Mouse (Mus musculus) stomach, embryonic 15.5 days (tissue): ENCODE measurements around the gene Ugdh. TPM values are rescaled to one million over a fixed set of nuclear protein-coding genes. Genes with fewer than 3 reads are reported as not detected.
"Not testable (repeated sequence)": the region's sequence is repeated elsewhere in the genome, so short reads cannot be mapped to it uniquely, and the experiment has no call there.

Source experiments
- ATAC-seq: fragments of 200-750 bp; cut with Nextera tagmentation; 2 replicates; pipeline ENCODE4 v1.8.0; 2017; ENCODE audit warnings: low read depth, moderate number of reproducible peaks, moderate TSS enrichment; ENCODE audit not compliant: insufficient read depth, low FRiP score
- H3K27ac ChIP-seq: fragments of 300-500 bp; sonication (generic); 2 replicates; pipeline ENCODE4 v1.5.1; 2015; ENCODE audit warnings: mild to moderate bottlenecking, inconsistent platforms
- H3K27me3 ChIP-seq: fragments of 300-500 bp; sonication (generic); replicated peaks from 2 replicates; pipeline ENCODE4 v1.6.1; 2015; ENCODE audit warnings: inconsistent platforms
- H3K36me3 ChIP-seq: fragments of 300-500 bp; sonication (generic); 2 replicates; pipeline ENCODE4 v1.6.1; 2015; ENCODE audit warnings: inconsistent platforms
- H3K4me1 ChIP-seq: fragments of 300-500 bp; sonication (generic); 2 replicates; pipeline ENCODE4 v1.6.1; 2015; ENCODE audit warnings: inconsistent platforms
- H3K4me2 ChIP-seq: fragments of 300-500 bp; sonication (generic); 2 replicates; pipeline ENCODE4 v1.6.1; 2015; ENCODE audit warnings: mild to moderate bottlenecking, inconsistent platforms
- H3K4me3 ChIP-seq: fragments of 300-500 bp; sonication (generic); replicated peaks from 2 replicates; pipeline ENCODE4 v1.5.1; 2015; ENCODE audit warnings: inconsistent platforms
- H3K9ac ChIP-seq: fragments of 300-500 bp; sonication (generic); 2 replicates; pipeline ENCODE4 v1.6.1; 2015; ENCODE audit warnings: inconsistent platforms
- H3K9me3 ChIP-seq: fragments of 300-500 bp; sonication (generic); 2 replicates; pipeline ENCODE4 v1.6.1; 2016; ENCODE audit warnings: inconsistent platforms
- whole genome bisulfite sequencing: fragments of 180-500 bp; shearing (Covaris S2); methylation state at CpG from one replicate; pipeline ENCODE4 v1.1.7; 2015; 5-methylcytosine and 5-hydroxymethylcytosine counted together
- polyA plus RNA-seq: library from polyadenylated mRNA; unstranded; fragments of >200 nt; fragmentation: Nextera tagmentation; extraction: Ambion mirVana; gene quantifications from 2 replicates; pipeline ENCODE4 v1.2.1, GENCODE M21; 2015

Gene Ugdh
- polyA plus RNA-seq: 152 and 165 TPM in 2 replicates

DNA sequence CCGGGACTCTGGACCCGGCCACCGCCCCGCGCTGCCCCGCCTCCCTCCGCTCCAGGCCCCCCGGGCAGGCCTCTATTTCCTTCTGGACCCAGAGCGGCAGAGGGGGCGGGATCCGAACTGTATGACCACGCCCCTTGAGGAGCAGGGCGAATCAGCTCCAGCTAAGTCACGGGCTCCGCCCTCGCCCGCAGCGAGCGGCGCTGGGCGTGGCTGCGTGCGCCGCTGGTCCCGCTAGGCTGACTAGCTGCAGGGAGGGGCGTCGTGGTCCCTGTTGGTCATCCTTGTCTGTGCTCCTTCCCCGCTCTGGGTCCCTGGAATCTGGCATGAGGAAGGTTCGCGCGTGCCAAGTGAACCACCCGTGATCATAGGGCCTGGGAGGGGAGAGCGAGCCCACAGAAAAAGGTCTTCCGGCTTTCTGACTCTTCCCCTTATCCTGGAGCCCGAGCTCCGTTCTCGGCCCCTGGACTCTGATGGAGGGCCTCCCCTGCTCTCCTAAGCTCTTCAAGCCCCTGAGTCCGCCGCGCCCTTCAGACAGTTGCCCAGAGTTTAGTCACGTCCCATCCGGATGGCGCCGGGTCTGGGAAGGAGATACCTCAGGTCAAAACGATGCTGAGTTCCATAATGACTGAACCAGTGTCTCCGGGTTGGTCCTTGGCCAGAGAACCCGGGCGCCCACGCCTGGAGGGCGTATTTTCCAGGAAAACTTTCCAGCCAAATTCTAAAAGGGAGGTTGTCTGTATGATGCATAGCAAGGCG is at the start of gene Ugdh:
Ugdh (minus strand) TSS at position 144 of the 756 bp plus-strand sequence.
- peak within 1 kb of the TSS; percentile 83 for H3K9ac ChIP-seq
- H3K27ac ChIP-seq: peak within 1 kb of the TSS; percentile 96

DNA sequence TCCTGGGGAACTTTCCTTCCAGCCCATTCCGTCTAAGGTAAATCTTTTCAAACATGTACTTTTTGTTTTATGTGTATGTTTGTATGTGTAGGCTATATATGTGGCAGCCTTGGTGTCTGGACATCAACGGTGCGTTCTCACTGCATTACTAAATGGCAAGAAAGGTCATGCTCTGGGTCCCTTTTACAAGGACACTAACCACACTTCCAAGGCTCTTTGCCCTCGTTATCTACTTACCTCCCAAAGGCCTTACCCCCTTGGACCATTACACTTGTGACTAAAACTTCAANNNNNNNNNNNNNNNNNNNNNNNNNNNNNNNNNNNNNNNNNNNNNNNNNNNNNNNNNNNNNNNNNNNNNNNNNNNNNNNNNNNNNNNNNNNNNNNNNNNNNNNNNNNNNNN is 47.2 kb upstream of the Ugdh start:
- no peaks in the 10 kb centered on the region for H3K36me3 ChIP-seq
- H3K4me3 ChIP-seq: no peak overlapping the region
- H3K27ac ChIP-seq: no peak overlapping the region
- no peaks in the 10 kb centered on the region for H3K27me3 ChIP-seq
- whole genome bisulfite sequencing: 87% methylated on average over 4 of the region's 4 CpGs
- H3K4me1 ChIP-seq: 0 out of 2 replicates have a peak, but pooled peaks cover 4% of the 10 kb centered on the region
- no peak overlapping the region for H3K9ac ChIP-seq
- no peaks in the 10 kb centered on the region for H3K9me3 ChIP-seq
- no peak for ATAC-seq
- no peak overlapping the region for H3K4me2 ChIP-seq

More for the DNA sequence above, at the start of gene Ugdh:
- Histone ChIP-seq H3K4me3 (peak within 1 kb of the TSS; percentile 88), H3K27me3 (no peaks in the 10 kb centered on the region), H3K4me1 (0 out of 2 replicates have a peak, but pooled peaks cover 3% of the 10 kb centered on the region), H3K4me2 (peak within 1 kb of the TSS; percentile 79), H3K9me3 (no peaks in the 10 kb centered on the region), H3K36me3 (no peaks in the 10 kb centered on the region)
- WGBS: under 1% methylated on average over 51 of the region's 51 CpGs
- ATAC-seq: peak; percentile 96

DNA sequence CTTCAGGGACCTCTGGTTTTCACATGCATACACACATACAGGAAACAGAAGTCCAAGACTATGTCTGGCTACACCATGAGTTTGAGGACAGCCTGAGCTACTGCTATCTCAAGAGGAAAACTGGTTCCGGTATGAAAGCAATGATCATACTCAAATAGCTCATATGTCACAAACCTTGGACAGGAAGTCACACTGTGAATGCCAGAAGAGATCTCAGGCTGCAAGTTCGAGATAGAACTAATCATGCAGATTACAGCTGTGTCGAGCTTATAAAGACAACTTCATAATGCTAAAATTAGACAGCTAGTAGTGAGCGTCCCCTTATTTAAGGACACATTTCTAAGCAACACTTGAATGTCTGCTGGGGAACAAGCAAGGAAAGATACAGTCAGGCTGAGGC is 44.8 kb upstream of the Ugdh start:
- Histone ChIP-seq H3K4me1 (0 out of 2 replicates have a peak, but pooled peaks cover 4% of the 10 kb centered on the region), H3K4me3 (no peak overlapping the region), H3K9ac (no peak overlapping the region), H3K36me3 (no peaks in the 10 kb centered on the region), H3K4me2 (no peak overlapping the region), H3K9me3 (no peaks in the 10 kb centered on the region), H3K27ac (peak overlapping the region; percentile 71), H3K27me3 (no peaks in the 10 kb centered on the region)
- ATAC-seq: no peak
- WGBS: 55% methylated on average over 4 of the region's 4 CpGs

DNA sequence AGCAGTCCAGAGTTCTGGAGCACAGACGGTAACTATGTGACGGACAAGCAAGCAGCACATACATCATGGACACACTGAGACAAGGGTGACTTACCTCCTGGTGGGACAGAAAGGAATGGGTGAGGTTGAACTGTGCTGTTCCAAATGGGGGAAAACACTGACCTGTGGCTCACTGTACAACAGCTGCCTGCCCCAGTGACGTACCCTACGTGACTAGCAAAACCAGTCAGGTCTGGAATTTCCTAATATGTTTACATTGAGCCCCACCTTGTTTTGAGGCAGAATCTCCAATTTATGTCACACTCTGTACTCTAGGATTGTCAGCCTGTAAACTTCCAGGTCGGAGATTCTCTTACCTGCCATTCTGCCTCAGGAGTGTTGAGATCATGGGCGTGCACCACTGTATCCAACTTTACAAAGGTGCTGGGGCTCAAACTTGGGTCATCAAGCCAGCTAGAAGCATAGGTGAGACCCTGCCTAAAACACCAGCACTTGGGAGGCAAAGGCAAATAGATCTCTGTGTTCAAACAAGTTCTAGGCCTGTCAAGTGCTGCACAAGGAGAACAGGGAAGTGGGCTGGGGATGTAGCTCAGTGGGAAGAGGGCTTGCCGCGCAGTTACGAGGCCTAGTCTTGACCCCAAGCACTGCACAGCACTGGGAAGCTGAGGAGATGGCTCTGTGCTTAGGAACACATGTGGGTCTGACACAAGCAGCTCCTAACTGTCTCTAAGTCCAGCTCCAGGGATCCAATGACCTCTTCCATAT is 44.1 kb upstream of the Ugdh start:
- ATAC-seq: peak; percentile 58
- Histone ChIP-seq H3K27me3 (no peaks in the 10 kb centered on the region), H3K4me2 (no peak overlapping the region), H3K27ac (peak overlapping the region; percentile 71), H3K36me3 (no peaks in the 10 kb centered on the region), H3K4me1 (0 out of 2 replicates have a peak, but pooled peaks cover 4% of the 10 kb centered on the region), H3K9ac (no peak overlapping the region), H3K9me3 (no peaks in the 10 kb centered on the region), H3K4me3 (no peak overlapping the region)
- 78% methylated on average over 9 of the region's 9 CpGs for whole genome bisulfite sequencing

DNA sequence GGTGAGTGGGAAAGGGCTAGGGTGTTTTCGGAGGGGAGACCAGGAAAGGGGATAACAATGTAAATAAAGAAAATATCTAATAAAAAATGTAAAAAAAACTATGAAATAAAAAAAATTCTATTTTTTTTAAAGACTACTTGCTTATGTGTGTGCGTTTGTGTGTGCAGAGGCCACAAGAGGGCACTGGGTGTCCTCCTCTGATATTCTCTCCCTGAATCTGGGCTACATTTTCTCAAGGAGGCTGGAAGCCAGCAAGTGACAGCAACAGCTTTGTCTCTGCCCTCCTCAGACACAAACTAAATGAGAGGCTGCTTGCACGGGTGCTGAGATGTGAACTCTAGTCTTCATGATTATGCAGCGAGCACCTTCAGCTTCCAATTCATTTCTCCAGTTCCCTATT is 42.5 kb upstream of the Ugdh start:
- no peak for ATAC-seq
- Histone ChIP-seq H3K9ac (no peak overlapping the region), H3K4me3 (no peak overlapping the region), H3K4me2 (no peak overlapping the region), H3K4me1 (0 out of 2 replicates have a peak, but pooled peaks cover 4% of the 10 kb centered on the region), H3K27me3 (no peaks in the 10 kb centered on the region), H3K27ac (no peak overlapping the region), H3K36me3 (no peaks in the 10 kb centered on the region), H3K9me3 (no peaks in the 10 kb centered on the region)
- WGBS: 74% methylated on average over 4 of the region's 4 CpGs

DNA sequence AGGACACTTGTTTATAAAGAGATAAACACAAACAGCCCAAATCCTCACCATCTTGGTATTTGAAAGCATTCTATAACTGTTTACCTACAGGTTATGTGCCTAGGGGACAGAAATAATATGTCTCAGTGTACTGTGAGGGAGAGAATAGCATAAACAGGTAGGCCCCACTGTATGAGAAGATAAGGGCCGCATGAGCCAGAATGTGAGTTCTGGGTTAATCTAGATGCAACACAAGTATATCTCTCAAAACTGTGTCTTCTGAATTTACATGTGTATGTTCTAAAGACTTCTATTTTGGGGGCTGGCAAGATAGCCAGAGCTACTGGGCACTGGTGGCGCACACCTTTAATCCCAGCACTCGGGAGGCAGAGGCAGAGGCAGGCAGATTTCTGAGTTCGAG is 41.0 kb upstream of the Ugdh start:
- not testable (repeated sequence) for H3K9ac ChIP-seq, H3K27me3 ChIP-seq, H3K36me3 ChIP-seq, H3K27ac ChIP-seq, H3K4me2 ChIP-seq, ATAC-seq, H3K9me3 ChIP-seq, H3K4me1 ChIP-seq, H3K4me3 ChIP-seq
- 92% methylated on average over 4 of the region's 4 CpGs for WGBS

DNA sequence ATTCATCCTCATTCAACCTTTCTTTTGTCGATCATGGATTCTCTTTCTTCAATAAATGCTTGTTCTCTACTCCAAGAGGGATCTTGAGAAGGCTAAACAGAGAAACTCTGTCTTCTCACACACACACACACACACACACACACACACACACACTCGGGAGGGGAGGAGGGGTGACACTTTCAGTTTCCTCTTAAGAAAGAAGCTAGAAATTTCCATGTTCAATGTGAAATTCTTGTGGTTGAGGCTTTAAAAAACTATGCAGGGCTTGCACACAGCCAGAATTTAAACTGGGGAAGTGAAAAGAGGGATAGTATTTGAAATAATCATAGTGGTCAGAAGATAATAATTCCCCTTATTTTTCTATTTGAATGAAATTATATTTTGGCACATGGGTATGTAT is 40.1 kb upstream of the Ugdh start:
- Histone ChIP-seq H3K27ac (no peak overlapping the region), H3K9ac (no peak overlapping the region), H3K36me3 (no peaks in the 10 kb centered on the region), H3K4me3 (no peak overlapping the region), H3K27me3 (no peaks in the 10 kb centered on the region), H3K9me3 (no peaks in the 10 kb centered on the region), H3K4me2 (no peak overlapping the region), H3K4me1 (0 out of 2 replicates have a peak, but pooled peaks cover 4% of the 10 kb centered on the region)
- WGBS: 71% methylated on average over 2 of the region's 2 CpGs
- no peak for ATAC-seq

DNA sequence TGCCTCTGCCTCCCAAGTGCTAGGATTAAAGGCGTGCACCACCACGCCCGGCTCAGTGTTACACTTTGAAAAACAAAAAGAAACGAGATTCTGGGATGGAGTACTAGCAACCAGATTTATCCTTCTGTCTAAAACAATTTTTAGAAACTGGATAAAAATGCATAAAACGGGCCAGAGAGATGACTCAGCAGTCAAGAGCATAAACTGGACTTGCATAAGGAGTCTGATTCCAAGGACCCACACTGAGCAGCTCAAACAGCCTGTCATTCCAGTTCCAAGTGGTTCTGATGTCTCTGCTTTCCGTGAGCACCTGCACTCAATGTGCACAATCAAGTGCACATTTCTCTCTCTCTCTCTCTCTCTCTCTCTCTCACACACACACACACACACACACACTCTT is 34.0 kb upstream of the Ugdh start:
- H3K4me3 ChIP-seq: no peak overlapping the region
- H3K4me2 ChIP-seq: no peak overlapping the region
- 88% methylated on average over 6 of the region's 6 CpGs for WGBS
- H3K9me3 ChIP-seq: no peaks in the 10 kb centered on the region
- H3K36me3 ChIP-seq: peaks cover 16% of the 10 kb centered on the region
- H3K9ac ChIP-seq: no peak overlapping the region
- H3K27ac ChIP-seq: no peak overlapping the region
- no peak for ATAC-seq
- no peaks in the 10 kb centered on the region for H3K4me1 ChIP-seq
- H3K27me3 ChIP-seq: no peaks in the 10 kb centered on the region

DNA sequence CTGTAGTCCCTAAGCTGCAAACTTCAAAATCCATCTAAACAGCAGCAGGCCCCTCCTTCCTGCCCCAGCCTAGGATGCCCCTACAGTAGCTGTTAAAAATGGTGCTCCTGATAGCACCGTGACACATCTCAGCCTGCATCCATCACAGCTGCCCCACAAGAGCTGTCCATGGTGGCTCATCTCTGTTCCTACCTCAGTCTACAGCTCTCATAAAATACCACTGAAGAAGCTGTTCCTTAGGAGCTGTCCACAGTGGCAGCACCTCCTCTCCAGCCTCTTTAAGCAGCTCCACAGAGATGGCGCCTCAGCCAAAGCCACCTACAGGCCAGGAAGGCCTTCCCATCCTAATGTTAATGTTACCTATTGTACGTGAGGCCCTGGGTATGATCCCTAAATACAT is 31.2 kb upstream of the Ugdh start:
- Histone ChIP-seq H3K27ac (no peak overlapping the region), H3K36me3 (peaks cover 16% of the 10 kb centered on the region), H3K9me3 (no peaks in the 10 kb centered on the region), H3K27me3 (no peaks in the 10 kb centered on the region), H3K4me3 (no peak overlapping the region), H3K9ac (no peak overlapping the region), H3K4me1 (no peaks in the 10 kb centered on the region), H3K4me2 (no peak overlapping the region)
- WGBS: 62% methylated on average over 3 of the region's 3 CpGs
- ATAC-seq: no peak

DNA sequence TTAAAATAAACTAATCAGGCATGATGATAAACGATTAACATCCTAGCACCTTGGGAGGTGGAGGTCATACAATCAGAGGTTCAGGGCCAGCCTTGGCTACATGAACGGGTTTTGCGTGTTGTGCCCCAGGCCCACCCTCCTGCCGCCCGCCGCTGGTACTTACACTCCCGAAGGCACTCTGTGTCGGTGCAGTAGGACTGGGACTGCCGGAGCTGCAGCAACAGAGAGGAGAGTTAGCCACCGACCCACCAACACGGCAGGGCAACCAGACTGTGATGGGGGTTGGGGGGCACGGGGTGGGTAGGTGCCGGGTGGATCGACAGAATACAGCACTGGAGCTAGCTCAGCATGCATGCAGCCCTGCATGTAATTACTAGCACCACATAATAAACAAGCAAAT is 24.6 kb upstream of the Ugdh start:
- Histone ChIP-seq H3K27me3 (no peaks in the 10 kb centered on the region), H3K4me2 (no peak overlapping the region), H3K9me3 (no peaks in the 10 kb centered on the region), H3K4me3 (no peak overlapping the region), H3K4me1 (peaks cover 6% of the 10 kb centered on the region; the same call in 1 of the 2 replicates), H3K27ac (no peak overlapping the region), H3K9ac (no peak overlapping the region), H3K36me3 (no peaks in the 10 kb centered on the region)
- ATAC-seq: no peak
- WGBS: 91% methylated on average over 14 of the region's 14 CpGs

DNA sequence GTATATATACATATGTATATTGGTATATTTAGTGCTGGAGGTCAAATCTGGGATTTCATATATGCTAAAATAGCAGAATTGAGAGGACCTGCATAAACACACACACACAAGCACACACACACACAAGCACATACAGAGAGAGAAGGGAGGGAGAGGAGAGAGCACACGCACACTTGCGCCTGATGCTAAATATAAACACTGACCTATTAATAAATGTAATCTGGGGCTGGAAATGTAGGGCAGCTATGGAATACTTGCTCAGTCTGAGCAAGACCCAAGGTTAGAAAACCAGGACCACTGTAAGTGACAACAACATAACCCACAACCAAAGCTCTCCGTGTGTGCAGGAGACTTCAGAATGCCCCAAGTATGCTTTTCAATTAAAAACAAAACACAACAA is 23.7 kb upstream of the Ugdh start:
- Histone ChIP-seq H3K4me1 (peaks cover 6% of the 10 kb centered on the region; the same call in 1 of the 2 replicates), H3K9me3 (no peaks in the 10 kb centered on the region), H3K36me3 (no peaks in the 10 kb centered on the region), H3K4me2 (no peak overlapping the region), H3K27me3 (no peaks in the 10 kb centered on the region), H3K4me3 (no peak overlapping the region), H3K9ac (no peak overlapping the region), H3K27ac (no peak overlapping the region)
- 56% methylated on average over 3 of the region's 3 CpGs for WGBS
- ATAC-seq: no peak

DNA sequence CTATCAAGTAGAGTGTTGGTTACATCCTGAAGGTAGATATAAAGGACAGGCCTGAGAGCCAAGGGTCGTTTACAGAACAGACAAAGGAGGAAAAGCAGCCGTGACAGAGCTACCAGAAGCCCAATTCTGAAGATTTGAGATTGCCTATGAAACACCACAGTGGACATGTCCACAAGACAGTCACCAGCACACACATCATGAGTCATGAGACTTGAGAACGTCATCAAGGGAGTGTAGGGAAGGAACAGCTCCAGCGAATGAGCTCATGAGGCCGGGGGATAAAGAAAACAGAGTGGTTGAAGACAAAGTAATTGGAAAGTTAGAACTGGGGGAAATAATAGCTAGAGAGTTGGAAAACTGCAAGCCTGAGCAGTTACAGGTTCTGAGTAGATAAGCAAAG is 22.1 kb upstream of the Ugdh start:
- 54% methylated on average over 5 of the region's 5 CpGs for WGBS
- Histone ChIP-seq H3K27ac (peak overlapping the region; percentile 78), H3K27me3 (no peaks in the 10 kb centered on the region), H3K9me3 (no peaks in the 10 kb centered on the region), H3K4me1 (peaks cover 6% of the 10 kb centered on the region; the same call in 1 of the 2 replicates), H3K9ac (no peak overlapping the region), H3K36me3 (no peaks in the 10 kb centered on the region), H3K4me2 (0 out of 2 replicates have a peak overlapping the region, but pooled peaks have one; percentile 0), H3K4me3 (no peak overlapping the region)
- peak; percentile 14; the same call in 1 of the 2 replicates for ATAC-seq
